In the genomic region with DNA sequence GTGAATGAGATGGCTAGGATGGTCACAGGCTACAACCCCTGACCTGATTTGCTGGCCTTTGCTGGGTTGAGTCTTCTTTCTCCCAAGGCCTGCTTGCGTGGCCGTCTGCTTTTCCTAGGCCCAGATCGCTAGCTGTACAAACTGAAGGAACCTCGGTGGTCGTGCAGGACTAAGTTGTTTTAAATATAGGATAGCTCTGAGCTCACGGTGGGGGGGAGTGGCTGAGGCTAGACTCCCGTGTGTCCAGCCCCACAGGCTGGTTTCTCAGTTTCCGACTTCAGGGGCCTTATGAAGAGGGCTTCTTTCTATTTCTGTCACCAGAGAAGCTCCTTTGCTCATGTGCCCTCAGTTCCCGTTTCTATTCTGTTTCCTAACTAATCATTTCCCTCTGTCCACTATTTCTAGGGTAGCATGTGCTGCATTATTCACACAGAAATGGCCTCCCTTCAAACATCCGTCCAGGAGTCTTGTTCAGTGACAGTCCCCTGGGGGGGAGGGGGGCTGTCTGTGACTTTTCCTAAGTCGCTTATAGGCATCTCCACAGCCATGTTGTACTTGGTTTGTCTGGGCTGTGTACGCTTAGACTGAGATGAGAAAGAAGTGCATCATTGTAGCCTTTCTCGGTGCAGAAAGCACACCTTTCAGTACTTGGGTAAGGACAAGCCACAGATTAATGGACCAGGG, we compare ENCODE assay signal across 13 mouse cellular contexts. TPM values are rescaled to one million over a fixed set of nuclear protein-coding genes. Genes with fewer than 3 reads are reported as not detected.
DNase-seq lines count a peak whose midpoint lies in the region; ATAC-seq and TF ChIP-seq lines count a peak whose summit lies in the region.
"Had no signal": no experiment of that assay in that cellular context is flagged by ENCODE, and none has a peak within 500 bp of the region (broad histone marks: within the 10 kb centered on the region; RNA-seq: fewer than 3 reads in every experiment).

No protein-coding gene starts in this region.

- H3K36me3 ChIP-seq in liver, adult 2 months (ENCODE audit: control insufficient read depth, insufficient read depth, low read length) = no peaks in the 10 kb centered on the region
- no peaks in the 10 kb centered on the region for H3K36me3 ChIP-seq in midbrain, embryonic 15.5 days (replicated peaks)
- H3K36me3 ChIP-seq: hindbrain, embryonic 15.5 days; limb, embryonic 10.5 days had no signal

- H3K4me3 ChIP-seq in liver, adult 2 months (ENCODE audit: insufficient read depth, low read depth, low read length) = no peak overlapping the region
- H3K4me3 ChIP-seq in midbrain, embryonic 15.5 days = no peak overlapping the region
- H3K4me3 ChIP-seq: hindbrain, embryonic 15.5 days; limb, embryonic 10.5 days had no signal

- no peak overlapping the region for H3K4me2 ChIP-seq in midbrain, embryonic 15.5 days
- H3K4me2 ChIP-seq: hindbrain, embryonic 15.5 days had no signal

- no peak for TF ChIP-seq CTCF in liver, adult 2 months (IDR thresholded peaks at IDR 0.05; ENCODE audit: low read depth, low read length)

- H3K27me3 ChIP-seq in liver, adult 2 months (ENCODE audit: control insufficient read depth, insufficient read depth, low read length) = no peaks in the 10 kb centered on the region
- H3K27me3 ChIP-seq in midbrain, embryonic 15.5 days (replicated peaks) = no peaks in the 10 kb centered on the region
- H3K27me3 ChIP-seq: hindbrain, embryonic 15.5 days had no signal

- H3K4me1 ChIP-seq in liver, adult 2 months (ENCODE audit: control insufficient read depth, insufficient read depth, low read length) = peaks cover 7% of the 10 kb centered on the region
- H3K4me1 ChIP-seq in midbrain, embryonic 15.5 days = 0 out of 2 replicates have a peak, but pooled peaks cover 3% of the 10 kb centered on the region

- DNase-seq in liver, adult 2 months (ENCODE audit: extremely low read depth, low read depth, low spot score) = peak; percentile 27
- no peak for DNase-seq in liver
- peak; percentile 8 for DNase-seq in CD4-positive helper T cell, adult 2 months (ENCODE audit: low read depth, low spot score)
- DNase-seq in cerebellum, postnatal 25 days = no peak
- no peak for DNase-seq in cerebellum, postnatal 36 days
- DNase-seq: adrenal gland, postnatal 14 days; cerebellum, adult 8-10 months had no signal

- WGBS in liver, adult 2 months = 72% methylated on average over 13 of the region's 13 CpGs
- WGBS in midbrain, embryonic 15.5 days = 69% methylated on average over 13 of the region's 13 CpGs

- TF ChIP-seq POLR2A in liver, adult 2 months (IDR thresholded peaks at IDR 0.05; ENCODE audit: extremely low read depth, insufficient read depth, low read length) = no peak

- peak; percentile 31; the same call in 1 of the 2 replicates for ATAC-seq in common myeloid progenitor, adult 5-6 weeks (replicated peaks; ENCODE audit: low read depth, poor library complexity, severe bottlenecking)
- peak; percentile 49 for ATAC-seq in megakaryocyte, adult 5-6 weeks (ENCODE audit: poor library complexity, severe bottlenecking)
- no peak for ATAC-seq in midbrain, embryonic 15.5 days (replicated peaks)
- ATAC-seq: Patski had no signal

- no peak overlapping the region for H3K9ac ChIP-seq in liver, adult 2 months (ENCODE audit: low read depth, low read length)
- H3K9ac ChIP-seq in midbrain, embryonic 15.5 days = no peak overlapping the region
- H3K9ac ChIP-seq: hindbrain, embryonic 15.5 days had no signal

- no peaks in the 10 kb centered on the region for H3K79me2 ChIP-seq in liver, adult 2 months (ENCODE audit: control insufficient read depth, insufficient read depth, low read length)

- no peak overlapping the region for H3K27ac ChIP-seq in liver, adult 2 months (replicated peaks; ENCODE audit: insufficient read depth, low read depth, low read length)
- H3K27ac ChIP-seq in midbrain, embryonic 15.5 days = no peak overlapping the region
- H3K27ac ChIP-seq: hindbrain, embryonic 15.5 days; limb, embryonic 10.5 days had no signal

- H3K9me3 ChIP-seq in midbrain, embryonic 15.5 days = no peaks in the 10 kb centered on the region
- H3K9me3 ChIP-seq: hindbrain, embryonic 15.5 days; limb, embryonic 10.5 days had no signal

RNA-seq across cellular contexts. Expression of a gene that starts 22.9 kb away (rescaled TPM):
- 5.3 and 5.9 TPM in 2 replicates for total RNA-seq in liver, adult 2 months (2014; rRNA removed)
- 1.3 and 1.5 TPM in 2 replicates for polyA plus RNA-seq in liver, adult 2 months (2012; rRNA removed)
- total RNA-seq in common myeloid progenitor, adult 5-6 weeks (2017) = 15.9 and 18.0 TPM in 2 replicates
- total RNA-seq in megakaryocyte, adult 5-6 weeks (2015) = 15.5 and 15.6 TPM in 2 replicates
- 14.0 and 14.1 TPM in 2 replicates for total RNA-seq in megakaryocyte, adult 5-6 weeks (2017)
- 10.1 and 10.3 TPM in 2 replicates for polyA plus RNA-seq in midbrain, embryonic 15.5 days (2015; fragmentation: Nextera tagmentation; extraction: Ambion mirVana)

Comparison
In these comparisons a context has a peak if more than half of its experiments do, and no peak if none do; other contexts are left out.
1. DNase-seq: peak in liver, adult 2 months (single experiment) and CD4-positive helper T cell, adult 2 months (single experiment); none in liver (single experiment), cerebellum, postnatal 25 days (0 of 2) and cerebellum, postnatal 36 days (0 of 2).